Mouse (Mus musculus): Measurements from ENCODE around the gene Slc48a1. TPM values are rescaled to one million over a fixed set of nuclear protein-coding genes. Genes with fewer than 3 reads are reported as not detected.

The Slc48a1 gene
- polyA plus RNA-seq, 1 experiment from 2014 or later: 48.0 TPM

DNA sequence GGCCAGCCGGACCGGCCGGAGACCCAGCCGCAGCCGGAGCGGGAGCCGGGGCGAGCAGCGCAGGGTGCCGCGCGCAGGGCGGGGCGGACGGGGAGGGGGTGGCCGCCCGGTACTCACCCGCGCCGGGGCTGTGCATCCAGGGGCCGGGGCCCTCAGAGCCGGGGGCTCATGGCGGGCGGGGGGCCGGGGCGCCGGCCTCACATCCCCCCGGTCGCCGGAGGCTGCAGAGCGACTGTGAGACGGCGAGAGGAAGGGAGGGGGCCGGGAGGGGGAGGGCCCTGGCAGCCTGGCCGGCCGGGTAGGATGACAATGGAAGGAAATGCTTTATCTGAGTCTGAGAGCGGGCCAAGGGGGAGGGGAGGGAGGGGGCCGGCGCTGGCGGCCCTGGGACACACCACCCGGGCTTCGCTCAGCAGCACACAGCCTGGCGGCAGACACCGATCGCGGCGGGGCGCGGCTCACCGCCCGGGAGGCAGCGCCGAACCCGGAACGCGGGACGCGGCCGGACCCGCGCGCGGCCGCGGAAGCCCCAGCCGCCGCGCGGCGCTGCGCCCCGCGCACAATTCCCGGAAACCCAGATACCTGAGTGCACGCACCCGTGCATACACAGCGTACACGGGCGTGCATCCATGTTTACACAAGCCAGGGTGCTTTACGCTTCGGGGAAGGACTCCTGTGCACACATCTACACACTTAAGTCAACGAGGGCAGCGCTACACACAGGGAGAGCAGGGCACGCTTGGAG is 53.1 kb downstream of the Slc48a1 start:
- peak overlapping the region; percentile 99 for H3K9ac ChIP-seq (replicated peaks)
- peak overlapping the region; percentile 87 for H3K4me3 ChIP-seq (replicated peaks)
- ATAC-seq: peak; percentile 89
- under 1% methylated on average over 55 of the region's 84 CpGs for WGBS
- peak overlapping the region; percentile 97 for H3K27ac ChIP-seq
- no peaks in the 10 kb centered on the region for H3K36me3 ChIP-seq
- H3K4me1 ChIP-seq (replicated peaks): peaks cover 59% of the 10 kb centered on the region
- H3K4me2 ChIP-seq (replicated peaks): peak overlapping the region; percentile 68
- no peaks in the 10 kb centered on the region for H3K9me3 ChIP-seq
- H3K27me3 ChIP-seq: peaks cover 10% of the 10 kb centered on the region; the same call in 1 of the 2 replicates

DNA sequence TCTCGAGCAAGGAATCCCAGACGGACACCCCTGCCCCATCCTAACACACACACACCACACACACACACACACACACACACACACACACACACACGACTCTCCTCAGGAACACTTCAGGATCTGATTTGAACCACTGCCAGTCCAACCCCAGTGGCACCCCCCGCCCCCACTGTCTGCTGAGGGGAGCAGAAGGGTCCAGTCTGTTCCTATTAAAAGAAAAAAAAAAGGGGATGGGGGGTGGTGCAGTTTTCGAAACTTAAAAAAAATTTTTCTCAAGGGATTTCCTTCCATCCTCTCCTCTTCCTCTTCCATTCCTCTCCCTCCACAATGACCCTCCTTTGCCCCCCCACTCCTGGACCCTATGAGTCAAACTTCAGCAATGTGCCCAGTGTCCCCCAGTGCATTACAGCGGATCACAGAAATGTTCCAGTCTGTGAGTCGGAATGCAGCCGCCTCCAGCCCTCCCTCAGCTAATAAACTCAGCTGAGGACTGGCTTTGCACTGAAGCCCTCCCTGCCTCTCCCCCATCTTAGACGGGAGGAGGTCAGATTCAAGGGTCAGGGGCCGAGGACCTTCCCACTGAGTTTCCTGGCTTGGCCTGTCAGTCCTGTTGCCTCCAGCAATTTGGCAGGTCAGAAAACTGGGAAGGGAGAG is 53.8 kb downstream of the Slc48a1 start:
- H3K4me2 ChIP-seq (replicated peaks): peak overlapping the region; percentile 68
- peak overlapping the region; percentile 87 for H3K4me3 ChIP-seq (replicated peaks)
- H3K36me3 ChIP-seq: no peaks in the 10 kb centered on the region
- peaks cover 10% of the 10 kb centered on the region; the same call in 1 of the 2 replicates for H3K27me3 ChIP-seq
- H3K4me1 ChIP-seq (replicated peaks): peaks cover 52% of the 10 kb centered on the region
- H3K9me3 ChIP-seq: no peaks in the 10 kb centered on the region
- no peak for ATAC-seq
- H3K9ac ChIP-seq (replicated peaks): peak overlapping the region; percentile 99
- 7% methylated on average over 10 of the region's 10 CpGs for WGBS
- H3K27ac ChIP-seq: peak overlapping the region; percentile 97

DNA sequence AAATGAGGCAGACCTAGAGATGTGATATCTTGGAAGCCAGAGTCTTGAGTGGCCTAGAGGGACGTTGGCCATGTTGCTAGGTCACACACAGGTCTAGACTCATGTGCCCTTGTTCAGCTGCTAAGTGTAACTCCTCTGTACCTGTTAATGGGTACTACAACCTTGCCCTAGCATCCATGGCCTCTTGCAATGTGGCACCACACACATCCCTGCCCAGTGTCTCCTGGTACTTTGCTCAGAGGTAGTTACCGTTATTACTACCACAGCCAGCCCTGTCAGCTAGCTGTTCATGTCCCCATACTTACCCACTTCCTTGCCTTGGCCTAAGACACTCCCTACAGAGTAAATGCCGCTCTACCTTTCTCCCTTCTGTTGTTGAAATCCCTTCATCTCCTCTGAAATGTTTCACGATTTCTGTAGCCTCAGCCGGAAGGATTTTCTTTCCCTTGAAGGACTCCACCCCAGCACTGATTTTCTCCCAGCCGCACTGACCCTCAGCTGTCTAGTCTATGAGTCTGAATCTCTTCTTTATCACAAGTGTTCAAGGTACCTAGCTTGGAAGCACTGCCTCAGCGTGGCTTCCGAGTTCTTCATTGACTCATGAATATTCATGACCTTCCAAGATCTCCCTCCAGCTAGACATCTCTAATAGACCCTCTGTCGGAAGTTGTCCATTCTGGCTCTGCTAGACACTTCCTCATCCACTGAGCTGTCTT is 54.6 kb downstream of the Slc48a1 start:
- Histone ChIP-seq H3K4me2 (replicated peaks) (no peak overlapping the region), H3K9ac (replicated peaks) (no peak overlapping the region), H3K36me3 (no peaks in the 10 kb centered on the region), H3K4me3 (replicated peaks) (no peak overlapping the region), H3K4me1 (replicated peaks) (peaks cover 52% of the 10 kb centered on the region), H3K9me3 (no peaks in the 10 kb centered on the region), H3K27ac (no peak overlapping the region), H3K27me3 (peaks cover 10% of the 10 kb centered on the region; the same call in 1 of the 2 replicates)
- 55% methylated on average over 9 of the region's 9 CpGs for WGBS
- ATAC-seq: no peak

DNA sequence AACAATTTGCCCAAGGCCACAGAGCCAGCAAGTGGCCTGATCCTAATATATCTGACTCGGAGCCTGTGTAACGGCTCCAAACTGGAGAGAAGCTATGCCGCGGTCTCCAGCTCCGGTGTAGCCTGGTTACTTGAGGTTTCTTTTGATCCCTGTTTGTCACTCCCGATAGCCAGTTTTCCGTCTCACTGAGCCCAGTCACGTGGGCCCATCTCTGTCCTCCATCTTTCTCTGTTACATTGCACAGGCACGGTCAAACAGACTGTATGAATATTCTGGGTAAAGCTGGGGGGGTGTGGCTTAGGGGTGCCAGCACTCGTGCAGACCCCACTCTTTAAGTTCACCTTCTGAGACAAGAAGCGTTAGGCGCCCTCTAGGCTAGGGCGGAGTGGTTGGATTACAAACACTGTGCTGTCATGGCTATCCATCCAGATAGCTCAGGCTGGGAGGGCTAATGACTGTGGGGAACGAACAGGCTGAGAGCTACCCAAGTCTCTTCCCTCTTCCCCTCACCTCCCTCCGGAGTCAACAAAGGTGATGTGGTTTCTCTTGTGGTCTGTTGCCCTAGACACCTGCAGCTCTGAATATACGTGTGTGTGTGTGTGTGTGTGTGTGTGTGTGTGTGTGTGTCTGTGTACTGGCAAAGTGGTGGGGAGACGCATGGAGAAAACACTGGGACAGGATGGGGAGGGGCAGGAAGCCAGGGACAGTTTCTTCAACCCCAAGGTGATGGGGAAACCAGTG is 58.0 kb downstream of the Slc48a1 start:
- no peak for ATAC-seq
- peaks cover 26% of the 10 kb centered on the region for H3K4me1 ChIP-seq (replicated peaks)

DNA sequence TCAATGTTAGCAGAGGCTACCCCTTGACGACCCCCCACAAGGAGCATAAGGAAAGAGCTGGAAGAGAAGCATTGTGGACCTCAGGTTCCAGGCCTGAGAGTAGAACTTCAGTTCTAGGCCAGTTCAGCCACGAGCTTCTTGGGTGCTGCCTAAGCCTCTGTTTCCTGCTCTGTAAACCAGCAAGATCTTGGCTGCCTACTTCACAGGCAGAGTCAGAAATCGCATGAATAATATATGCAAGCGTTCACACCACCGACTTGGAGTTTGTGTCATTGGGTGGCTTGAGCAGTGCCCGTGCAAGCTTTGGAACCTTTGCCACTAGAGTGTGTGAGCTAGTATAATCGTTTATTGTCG is 58.6 kb downstream of the Slc48a1 start:
- Histone ChIP-seq H3K4me2 (replicated peaks) (no peak overlapping the region), H3K9me3 (no peaks in the 10 kb centered on the region), H3K4me3 (replicated peaks) (no peak overlapping the region), H3K27me3 (peaks cover 10% of the 10 kb centered on the region; the same call in 1 of the 2 replicates), H3K36me3 (no peaks in the 10 kb centered on the region), H3K4me1 (replicated peaks) (peaks cover 24% of the 10 kb centered on the region), H3K9ac (replicated peaks) (no peak overlapping the region), H3K27ac (no peak overlapping the region)
- ATAC-seq: no peak
- 67% methylated on average over 8 of the region's 8 CpGs for WGBS

More for the DNA sequence above, 58.0 kb downstream of the Slc48a1 start:
- Histone ChIP-seq H3K27ac (no peak overlapping the region), H3K36me3 (no peaks in the 10 kb centered on the region), H3K9ac (replicated peaks) (no peak overlapping the region), H3K27me3 (peaks cover 10% of the 10 kb centered on the region; the same call in 1 of the 2 replicates), H3K4me3 (replicated peaks) (no peak overlapping the region), H3K9me3 (no peaks in the 10 kb centered on the region), H3K4me2 (replicated peaks) (no peak overlapping the region)
- WGBS: 51% methylated on average over 17 of the region's 17 CpGs

DNA sequence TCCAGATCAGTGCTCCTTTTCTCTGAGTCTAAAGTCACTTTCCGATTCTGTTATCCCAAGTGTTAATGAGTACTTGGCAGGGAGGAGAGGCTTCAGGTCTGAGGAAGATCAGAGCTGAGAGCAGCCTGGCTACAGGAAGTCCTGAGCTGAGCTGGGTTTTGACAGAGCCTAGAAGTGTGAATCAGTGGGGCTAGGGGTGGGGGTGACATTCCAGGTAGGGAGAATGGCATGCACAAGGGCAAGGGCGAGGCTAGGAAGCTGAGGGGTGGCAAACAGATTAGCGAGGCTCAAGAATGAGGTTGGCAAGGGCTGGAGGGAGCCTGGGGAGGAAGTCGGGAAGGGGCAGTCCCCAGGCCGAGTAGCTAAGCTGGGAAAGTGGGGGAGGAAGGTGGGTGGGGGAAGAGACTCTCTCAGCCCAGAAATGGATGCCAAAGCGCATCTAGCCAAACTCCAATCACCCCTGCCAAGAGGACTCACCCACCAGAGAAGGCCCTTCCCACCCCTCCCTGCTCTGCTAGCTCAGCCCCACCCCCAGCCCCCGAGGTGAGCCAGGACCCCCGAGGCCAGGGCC is 59.3 kb downstream of the Slc48a1 start:
- H3K27ac ChIP-seq: no peak overlapping the region
- H3K9me3 ChIP-seq: no peaks in the 10 kb centered on the region
- H3K4me2 ChIP-seq (replicated peaks): no peak overlapping the region
- H3K36me3 ChIP-seq: no peaks in the 10 kb centered on the region
- peaks cover 17% of the 10 kb centered on the region for H3K4me1 ChIP-seq (replicated peaks)
- ATAC-seq: no peak
- peaks cover 9% of the 10 kb centered on the region; the same call in 1 of the 2 replicates for H3K27me3 ChIP-seq
- no peak overlapping the region for H3K9ac ChIP-seq (replicated peaks)
- 30% methylated on average over 8 of the region's 8 CpGs for WGBS
- H3K4me3 ChIP-seq (replicated peaks): no peak overlapping the region

DNA sequence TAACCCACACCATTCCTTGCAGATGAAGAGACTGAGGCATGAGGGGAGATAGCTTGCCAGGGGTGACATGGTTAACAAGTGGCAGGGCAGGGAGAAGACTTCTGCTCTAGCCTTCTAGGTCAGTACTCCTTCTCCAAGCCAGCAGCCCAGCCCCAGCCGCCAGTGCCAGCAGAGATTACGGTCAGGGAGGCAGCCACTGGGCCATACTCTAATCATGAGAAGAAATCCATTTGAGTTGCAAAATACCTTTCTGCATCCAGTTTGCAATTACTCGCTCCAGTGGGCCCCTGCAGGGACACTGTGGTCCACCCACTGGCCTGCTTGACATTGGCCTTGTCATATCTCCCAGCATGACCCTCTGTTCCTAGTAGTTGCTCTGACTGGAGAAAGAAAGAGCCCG is 60.1 kb downstream of the Slc48a1 start:
- H3K27ac ChIP-seq: no peak overlapping the region
- H3K4me2 ChIP-seq (replicated peaks): no peak overlapping the region
- H3K9me3 ChIP-seq: no peaks in the 10 kb centered on the region
- ATAC-seq: no peak
- peaks cover 3% of the 10 kb centered on the region; the same call in 1 of the 2 replicates for H3K27me3 ChIP-seq
- H3K9ac ChIP-seq (replicated peaks): no peak overlapping the region
- peaks cover 9% of the 10 kb centered on the region; the same call in 1 of the 2 replicates for H3K4me1 ChIP-seq (replicated peaks)
- no peaks in the 10 kb centered on the region for H3K36me3 ChIP-seq
- H3K4me3 ChIP-seq (replicated peaks): no peak overlapping the region
- WGBS: 73% methylated on average over 4 of the region's 4 CpGs

DNA sequence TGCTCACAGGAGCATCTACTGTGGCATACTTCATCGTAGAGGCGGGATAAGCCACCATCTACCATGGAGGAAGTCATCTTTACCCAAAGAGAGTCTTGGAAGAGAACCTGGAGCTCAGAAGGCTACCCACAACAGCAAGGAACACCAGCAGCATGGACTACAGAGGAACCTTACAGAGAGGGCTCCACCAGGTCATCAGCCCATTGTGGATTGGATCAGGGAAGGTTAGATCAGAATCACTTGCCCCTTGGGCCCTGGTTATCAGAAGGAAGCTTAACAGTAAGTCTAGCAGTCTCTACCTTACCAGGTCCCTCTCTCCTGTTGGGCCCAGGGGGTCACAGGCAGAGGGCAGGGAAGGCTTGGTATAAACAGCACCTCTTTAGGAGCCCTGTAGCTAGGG is 60.7 kb downstream of the Slc48a1 start:
- Histone ChIP-seq H3K4me2 (replicated peaks) (no peak overlapping the region), H3K9me3 (no peaks in the 10 kb centered on the region), H3K36me3 (no peaks in the 10 kb centered on the region), H3K4me3 (replicated peaks) (no peak overlapping the region), H3K27ac (no peak overlapping the region), H3K9ac (replicated peaks) (no peak overlapping the region), H3K27me3 (no peaks in the 10 kb centered on the region), H3K4me1 (replicated peaks) (peaks cover 7% of the 10 kb centered on the region; the same call in 1 of the 2 replicates)
- ATAC-seq: no peak
- WGBS: 93% methylated on average over 2 of the region's 2 CpGs

DNA sequence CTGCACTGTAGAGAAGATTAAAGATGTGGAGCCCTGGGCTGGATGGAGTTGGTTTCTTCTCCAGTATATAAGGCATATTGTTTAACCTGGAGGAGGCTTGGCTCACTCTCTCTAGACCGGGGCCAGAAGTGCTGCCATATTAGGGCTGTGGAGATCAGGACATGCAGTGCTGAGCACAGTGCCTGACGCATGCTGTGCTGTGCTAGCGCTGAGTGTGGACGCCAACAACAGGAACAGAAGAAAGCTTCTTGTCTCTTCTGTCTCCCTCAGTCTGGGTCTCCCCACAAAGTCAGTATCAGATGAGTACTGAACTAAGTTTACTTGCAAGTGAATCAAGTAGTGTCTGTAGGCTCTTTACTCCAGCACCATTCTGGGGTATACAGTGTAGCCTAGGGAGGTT is 61.2 kb downstream of the Slc48a1 start:
- WGBS: 77% methylated on average over 4 of the region's 4 CpGs
- Histone ChIP-seq H3K36me3 (no peaks in the 10 kb centered on the region), H3K4me3 (replicated peaks) (no peak overlapping the region), H3K27me3 (no peaks in the 10 kb centered on the region), H3K4me1 (replicated peaks) (peaks cover 7% of the 10 kb centered on the region; the same call in 1 of the 2 replicates), H3K9ac (replicated peaks) (no peak overlapping the region), H3K27ac (no peak overlapping the region), H3K4me2 (replicated peaks) (no peak overlapping the region), H3K9me3 (no peaks in the 10 kb centered on the region)
- no peak for ATAC-seq

DNA sequence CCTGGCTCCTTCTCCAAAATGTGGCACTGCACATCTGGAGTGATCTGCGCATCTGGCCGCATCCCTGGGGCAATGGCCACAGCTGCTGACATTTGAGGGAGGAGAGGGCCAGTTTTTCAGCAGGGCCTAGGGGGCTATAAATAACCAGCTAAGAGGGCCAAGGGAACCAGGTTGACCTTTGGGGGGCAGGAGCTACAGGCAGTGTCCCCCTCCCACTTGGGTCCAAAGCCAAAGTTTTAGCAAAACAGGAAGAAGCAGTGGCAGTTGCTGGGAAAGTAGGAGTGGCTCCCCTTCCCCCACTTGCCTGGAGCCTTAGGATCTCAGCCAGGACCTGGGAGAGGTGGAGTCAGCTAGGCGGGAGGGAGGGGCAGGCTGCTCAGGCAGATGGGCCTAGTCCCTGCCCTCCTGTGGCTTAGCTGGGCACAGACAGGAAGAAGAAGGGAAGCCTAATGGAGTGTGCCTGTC is 61.7 kb downstream of the Slc48a1 start:
- H3K9ac ChIP-seq (replicated peaks): no peak overlapping the region
- H3K27me3 ChIP-seq: no peaks in the 10 kb centered on the region
- WGBS: 57% methylated on average over 3 of the region's 3 CpGs
- no peak overlapping the region for H3K27ac ChIP-seq
- no peaks in the 10 kb centered on the region for H3K9me3 ChIP-seq
- H3K4me3 ChIP-seq (replicated peaks): no peak overlapping the region
- no peaks in the 10 kb centered on the region for H3K36me3 ChIP-seq
- no peak for ATAC-seq
- peaks cover 7% of the 10 kb centered on the region; the same call in 1 of the 2 replicates for H3K4me1 ChIP-seq (replicated peaks)
- H3K4me2 ChIP-seq (replicated peaks): no peak overlapping the region

DNA sequence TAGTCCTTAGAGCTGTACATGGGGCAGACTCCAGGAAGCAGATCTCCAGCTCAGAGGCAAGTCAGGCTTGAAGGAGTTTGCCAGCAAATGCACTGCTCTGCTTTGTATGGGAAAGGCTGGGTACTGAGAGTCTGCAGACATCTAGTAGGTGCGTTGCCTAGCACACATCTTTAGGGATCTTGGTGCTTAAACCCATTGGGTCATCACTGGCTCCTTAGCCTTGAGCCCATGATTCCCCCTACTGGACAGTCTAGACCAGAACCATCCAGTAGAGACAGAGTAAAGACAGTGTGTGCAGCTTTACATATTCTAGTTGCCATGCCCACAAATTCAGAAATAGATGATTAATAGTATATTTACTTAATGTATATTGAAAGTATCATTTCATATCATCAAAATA is 62.5 kb downstream of the Slc48a1 start:
- Histone ChIP-seq H3K4me2 (replicated peaks) (no peak overlapping the region), H3K36me3 (no peaks in the 10 kb centered on the region), H3K4me1 (replicated peaks) (peaks cover 7% of the 10 kb centered on the region; the same call in 1 of the 2 replicates), H3K9me3 (no peaks in the 10 kb centered on the region), H3K9ac (replicated peaks) (no peak overlapping the region), H3K4me3 (replicated peaks) (no peak overlapping the region), H3K27ac (no peak overlapping the region), H3K27me3 (no peaks in the 10 kb centered on the region)
- 86% methylated on average over 1 of the region's 1 CpGs for WGBS
- ATAC-seq: no peak
